Mouse (Mus musculus) retina, postnatal 1 day (tissue): ENCODE results near the gene Sfmbt2.
A peak's percentile ranks its signal among the peaks of the same experiment; 100 is the strongest.
"Not testable (repeated sequence)": the region's sequence is repeated elsewhere in the genome, so short reads cannot be mapped to it uniquely, and the experiment has no call there.

ENCODE experiments used
- DNase-seq: peaks from one replicate; pipeline ENCODE4 v3.0.0-alpha.2; 2012

Sfmbt2 gene

DNA sequence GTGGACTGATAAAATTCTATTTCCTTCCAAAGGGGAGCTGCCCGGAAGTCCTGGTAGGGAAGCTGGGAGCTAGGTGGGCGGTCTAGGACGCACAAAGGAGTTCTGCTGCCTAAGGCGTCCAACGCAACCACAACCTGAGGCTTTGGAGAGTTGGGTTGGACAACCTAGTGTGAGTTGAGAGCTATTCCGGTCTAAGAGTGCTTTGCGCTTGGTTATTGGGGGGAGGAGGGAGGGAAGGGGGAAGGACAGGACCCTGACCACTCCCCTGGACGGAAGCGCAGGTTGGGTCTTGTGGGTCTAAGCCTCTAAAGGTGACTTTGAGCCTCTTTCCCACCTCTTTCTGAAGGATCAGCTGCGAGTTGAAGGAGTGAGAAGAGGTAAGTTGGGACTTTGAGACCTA is at the start of gene Sfmbt2:
Gene Sfmbt2, plus strand, starts transcription at position 335 of the 400 bp plus-strand sequence.
- no peak for DNase-seq

DNA sequence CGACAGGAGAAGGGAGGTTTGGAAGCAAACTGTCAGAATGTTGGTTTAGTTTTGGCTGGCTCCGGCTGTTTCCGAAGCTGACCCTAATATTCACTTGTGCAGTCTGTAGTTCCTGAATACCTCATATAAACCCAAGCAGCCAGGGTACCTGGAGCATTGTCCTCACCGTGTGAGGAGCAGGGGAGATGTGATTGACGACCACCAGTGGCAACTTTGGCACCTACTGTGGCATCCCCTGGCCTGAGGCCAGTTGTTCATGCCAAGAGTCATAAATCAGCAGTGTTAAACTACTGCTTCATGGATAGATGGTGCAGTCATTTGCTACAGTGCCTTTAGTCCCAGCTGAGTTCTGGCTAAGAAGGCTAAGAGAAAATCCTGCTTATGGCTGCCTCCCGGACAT is 49.2 kb upstream of the Sfmbt2 start:
- DNase-seq, result no peak

DNA sequence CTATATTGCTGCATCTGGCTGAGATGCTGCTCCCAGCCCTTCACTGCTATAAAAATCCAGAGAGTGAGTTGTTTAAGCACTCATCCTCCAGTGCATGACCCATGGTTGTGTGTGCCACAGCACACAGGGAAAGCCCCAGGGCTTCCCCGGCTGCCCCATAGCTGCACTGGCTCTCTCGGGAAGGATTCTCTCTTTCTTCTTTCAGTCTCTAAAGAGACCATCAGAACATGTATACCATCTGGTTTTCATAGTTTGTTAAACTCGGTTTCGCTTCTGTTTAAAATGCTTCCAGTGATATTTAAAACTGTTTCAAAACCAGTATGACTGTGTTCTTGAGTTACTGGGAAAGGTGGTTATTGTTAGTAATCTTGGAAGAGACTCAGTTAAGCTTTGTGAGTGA is 47.1 kb upstream of the Sfmbt2 start:
- no peak for DNase-seq

DNA sequence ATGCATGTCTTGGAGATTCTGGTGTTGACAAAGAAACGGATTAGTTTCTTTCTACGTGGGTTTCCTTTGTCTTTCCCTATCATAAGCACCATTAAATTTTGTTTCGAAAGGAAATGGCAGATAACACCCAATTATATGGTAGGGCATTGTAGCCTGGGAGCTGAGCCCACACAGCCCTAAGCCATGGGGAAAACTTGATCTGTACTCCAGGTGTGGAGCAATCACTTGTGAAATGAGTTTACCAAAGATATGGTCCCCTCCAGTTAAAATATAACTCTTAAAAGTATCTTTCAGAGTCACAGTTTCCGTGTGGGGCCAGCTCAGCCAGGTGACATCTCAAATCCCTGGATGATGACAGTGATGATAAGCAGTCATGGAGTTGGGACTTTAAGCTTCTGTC is 45.3 kb upstream of the Sfmbt2 start:
- no peak for DNase-seq

DNA sequence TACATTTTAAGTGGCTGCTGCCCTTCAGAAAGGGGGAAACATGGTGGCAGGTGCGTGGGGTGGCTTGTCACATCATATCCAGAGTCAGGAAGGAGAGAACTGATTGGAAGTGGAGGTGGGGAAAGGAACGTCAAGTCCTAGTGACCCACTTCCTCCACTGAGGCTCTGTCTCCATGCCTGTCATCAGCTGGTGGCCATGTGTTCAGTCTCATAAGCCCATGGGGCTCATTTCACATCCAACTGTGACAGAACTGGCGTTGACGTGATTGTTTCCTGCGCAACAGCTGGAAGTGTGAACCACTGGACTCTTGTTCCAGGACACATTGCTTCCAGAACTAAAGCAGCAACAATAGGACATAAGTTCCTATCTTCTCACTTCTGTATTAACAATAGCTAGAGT is 40.1 kb upstream of the Sfmbt2 start:
- DNase-seq, result no peak

DNA sequence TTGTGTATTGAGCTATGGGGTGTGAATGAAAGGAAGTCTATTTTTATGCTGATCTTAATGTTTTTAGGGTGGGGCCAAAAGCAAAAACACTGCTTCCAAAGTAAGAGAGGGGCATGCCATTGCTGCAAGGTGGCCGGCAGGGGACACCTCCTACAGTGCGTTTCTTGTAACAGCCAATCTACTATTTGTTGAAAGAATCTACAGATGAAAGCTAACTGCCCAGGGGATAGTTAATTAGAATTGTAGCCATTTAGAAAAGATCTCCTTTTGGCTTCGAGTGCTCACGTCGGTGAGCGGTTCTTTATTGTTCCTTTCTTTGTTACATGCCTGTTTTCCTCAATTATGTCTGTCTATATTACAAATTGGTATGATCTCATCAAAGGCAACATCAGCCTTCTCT is 36.0 kb upstream of the Sfmbt2 start:
- no peak for DNase-seq

DNA sequence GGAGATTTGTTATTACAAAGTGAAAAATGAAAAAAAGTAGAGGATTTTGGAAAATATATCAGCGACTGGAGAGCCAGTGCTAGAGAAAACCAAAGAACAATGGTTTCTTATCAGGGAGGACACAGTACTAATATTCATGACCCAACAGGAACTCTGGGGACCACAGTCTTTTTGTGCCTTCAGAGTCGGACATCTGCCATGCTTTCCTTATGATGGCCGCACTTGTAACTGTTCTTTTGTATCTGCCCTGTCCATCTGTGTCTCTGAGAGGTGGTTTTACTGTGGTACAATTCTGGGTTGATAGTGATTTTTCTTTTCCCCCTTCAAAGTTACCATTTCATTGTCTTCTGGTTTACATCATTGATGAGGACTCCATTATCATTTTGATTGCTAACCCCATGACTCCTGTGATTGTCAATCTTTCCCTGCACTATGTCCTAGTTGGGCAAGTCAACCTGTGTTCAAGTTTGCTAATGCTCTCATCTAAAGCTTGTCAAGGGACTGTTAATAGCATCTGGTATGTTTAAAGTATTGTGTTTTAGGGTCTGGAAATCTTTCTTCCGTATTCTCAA is 35.2 kb upstream of the Sfmbt2 start:
- DNase-seq, result no peak

DNA sequence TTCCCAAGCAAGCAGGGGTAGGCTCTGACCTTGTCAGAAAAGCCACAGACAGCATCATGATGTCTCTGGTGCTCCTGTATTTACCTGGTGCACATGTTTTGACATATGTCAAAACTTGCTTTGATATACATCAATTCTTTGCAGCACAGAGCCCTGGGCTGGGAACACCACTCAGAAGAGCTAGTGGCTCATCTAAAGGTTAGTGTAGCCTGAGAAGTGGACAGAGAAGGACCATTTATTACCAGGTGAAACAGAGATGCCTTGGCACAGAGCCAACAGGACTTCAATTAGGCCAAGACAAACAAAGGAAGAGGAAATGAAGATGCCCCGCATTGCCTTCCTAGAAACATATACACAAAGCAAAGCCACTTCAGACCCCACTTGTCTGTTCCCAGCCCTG is 30.3 kb upstream of the Sfmbt2 start:
- DNase-seq, result peak; percentile 27

DNA sequence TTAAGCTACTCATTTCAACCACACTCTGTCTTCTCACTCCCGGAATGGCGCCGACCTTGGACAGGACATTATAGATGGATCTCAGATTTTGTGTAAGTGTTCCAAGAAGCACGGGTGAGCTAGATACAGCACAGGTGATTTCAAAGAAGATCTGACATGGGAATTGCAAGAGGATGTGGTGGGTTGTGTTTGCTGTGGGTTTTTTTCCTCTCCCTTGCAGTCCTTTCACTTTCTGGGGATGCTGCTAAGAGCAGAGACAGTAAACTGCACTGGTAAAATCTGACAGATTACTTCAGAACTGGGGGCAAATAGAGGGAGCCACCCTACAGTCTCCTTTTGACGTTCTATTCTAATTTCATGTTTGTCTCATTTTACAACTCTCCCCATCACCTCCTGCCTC is 26.8 kb upstream of the Sfmbt2 start:
- DNase-seq, result no peak

DNA sequence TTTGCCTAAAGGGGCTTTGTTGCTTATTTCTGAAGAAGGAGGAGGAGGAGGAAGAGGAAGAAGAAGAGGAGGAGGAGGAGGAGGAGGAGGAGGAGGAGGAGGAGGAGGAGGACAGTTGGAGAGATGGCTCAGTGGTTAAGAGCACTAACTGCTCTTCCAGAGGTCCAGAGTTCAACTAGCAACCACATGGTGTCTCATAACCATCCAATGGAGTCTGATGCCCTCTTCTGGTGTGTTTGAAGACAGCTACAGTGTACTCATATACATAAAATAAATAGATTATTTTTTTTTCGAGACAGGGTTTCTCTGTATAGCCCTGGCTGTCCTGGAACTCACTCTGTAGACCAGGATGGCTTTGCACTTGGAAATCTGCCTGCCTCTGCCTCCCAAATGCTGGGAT is 26.2 kb upstream of the Sfmbt2 start:
- DNase-seq, result not testable (repeated sequence)

DNA sequence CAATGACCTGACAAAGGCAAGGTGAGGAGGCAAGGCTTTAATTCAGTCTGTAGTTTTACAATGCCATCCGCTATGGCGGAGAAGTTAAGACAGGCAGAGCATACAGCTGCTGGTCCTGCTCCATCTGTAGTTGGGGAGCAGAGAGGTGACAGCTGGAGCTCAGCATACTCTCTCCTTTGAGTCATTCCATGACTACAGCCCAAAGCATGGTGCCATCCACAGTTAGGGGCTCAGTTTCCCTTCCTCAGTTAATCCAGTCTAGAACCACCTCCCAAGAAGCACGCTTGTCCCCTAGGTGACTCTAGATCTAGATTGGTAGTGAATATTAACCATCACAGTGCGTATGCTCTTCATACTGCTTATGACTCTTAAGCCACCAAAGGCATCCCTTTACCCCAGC is 23.1 kb upstream of the Sfmbt2 start:
- no peak for DNase-seq

DNA sequence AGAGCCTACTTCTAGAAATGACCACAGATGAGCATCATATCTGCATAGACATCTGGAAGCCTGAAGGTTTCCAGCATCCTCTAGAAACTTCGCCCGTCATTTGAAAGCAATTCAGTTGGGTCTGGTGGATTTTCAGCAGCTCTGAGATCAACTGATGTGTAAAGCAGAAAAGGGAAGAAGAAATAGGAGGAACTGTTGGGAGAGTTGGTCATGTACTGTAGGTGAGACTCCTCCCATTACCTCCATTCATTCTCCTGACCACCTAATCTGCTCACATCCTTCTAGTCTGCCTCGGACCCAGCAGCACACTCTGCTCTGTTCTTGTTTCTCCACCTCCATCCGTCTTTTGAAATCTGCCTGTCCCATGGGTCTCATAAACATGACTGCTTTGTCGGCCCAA is 22.3 kb upstream of the Sfmbt2 start:
- DNase-seq, result no peak

DNA sequence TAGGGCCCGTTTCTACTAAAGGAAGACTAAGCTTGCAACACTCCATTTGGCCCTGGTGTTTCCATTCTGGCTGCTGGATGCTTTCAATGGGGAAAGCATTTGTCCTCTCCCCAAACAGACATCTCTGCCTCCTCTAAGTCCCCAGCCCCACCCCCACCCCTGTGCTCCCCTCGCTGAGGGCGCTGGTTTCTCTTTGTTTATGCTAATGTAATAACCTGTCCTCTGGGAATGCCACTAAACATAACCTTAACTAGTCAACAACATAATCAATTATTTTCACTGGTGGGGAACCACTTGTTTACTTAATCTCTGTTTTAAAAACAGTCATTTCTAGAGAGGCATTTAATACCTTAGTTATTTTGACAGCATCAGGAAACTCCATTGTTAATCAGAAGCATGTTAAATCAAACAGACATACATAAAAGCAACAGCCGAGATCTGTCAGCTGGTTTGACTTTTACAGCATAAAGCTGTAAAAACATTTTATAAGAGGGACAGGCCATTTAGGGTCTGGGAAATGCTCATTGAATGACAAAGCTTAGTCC is 20.0 kb upstream of the Sfmbt2 start:
- DNase-seq, result no peak

DNA sequence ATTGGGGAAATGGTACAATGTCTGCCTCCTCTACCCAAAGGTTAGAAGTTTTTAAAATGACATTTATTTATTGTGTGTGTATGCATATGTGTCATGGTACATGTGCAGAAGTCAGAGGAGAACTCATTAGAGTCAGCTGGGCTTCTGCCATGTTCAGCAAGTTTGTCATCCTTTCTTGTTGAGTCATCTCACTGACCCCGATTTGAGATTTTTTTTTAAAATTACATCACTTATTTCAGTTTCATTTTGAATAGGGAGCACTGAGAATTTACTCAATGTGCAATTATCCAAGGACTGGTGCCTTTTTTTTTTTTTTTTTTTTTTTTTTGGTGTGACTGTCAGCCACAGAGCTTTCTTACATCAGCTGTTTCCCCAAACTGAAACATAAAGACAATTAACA is 19.2 kb upstream of the Sfmbt2 start:
- DNase-seq, result no peak

DNA sequence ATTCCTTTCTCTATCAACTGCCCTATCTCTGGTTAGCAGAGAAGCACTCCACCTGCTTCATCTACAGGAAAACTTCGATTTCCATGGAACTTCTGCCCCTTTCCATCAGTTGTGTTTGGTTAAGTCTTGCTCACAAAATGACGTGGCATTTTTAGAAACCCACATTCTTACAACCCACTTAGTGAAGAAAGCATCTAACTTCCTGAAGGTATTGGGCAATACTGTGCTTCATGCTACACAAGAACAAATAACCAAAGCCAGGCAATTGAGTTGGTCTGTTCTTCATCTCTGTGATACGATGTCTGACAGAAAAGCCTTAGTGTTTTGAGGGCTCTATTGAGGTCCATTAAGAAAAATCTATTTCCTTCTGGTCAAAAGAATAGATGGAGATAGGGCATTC is 17.4 kb upstream of the Sfmbt2 start:
- no peak for DNase-seq

DNA sequence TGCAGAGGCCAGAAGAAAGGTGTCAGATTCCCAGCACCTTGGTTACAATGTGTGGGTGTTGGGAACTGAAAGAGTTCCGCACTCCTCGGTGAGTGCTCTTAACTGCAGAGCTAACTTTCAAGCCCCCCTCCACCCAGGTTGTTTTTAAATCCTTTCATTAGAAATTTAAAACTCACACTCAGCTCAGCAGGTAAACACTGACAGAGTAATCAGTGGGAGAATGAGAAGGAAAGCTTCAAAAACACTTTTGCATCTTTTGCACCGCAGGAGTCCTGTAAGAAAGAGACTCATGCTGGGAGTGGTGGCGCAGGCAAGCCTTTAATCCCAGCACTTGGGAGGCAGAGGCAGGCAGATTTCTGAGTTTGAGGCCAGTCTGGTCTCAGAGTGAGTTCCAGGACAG is 16.4 kb upstream of the Sfmbt2 start:
- no peak for DNase-seq

DNA sequence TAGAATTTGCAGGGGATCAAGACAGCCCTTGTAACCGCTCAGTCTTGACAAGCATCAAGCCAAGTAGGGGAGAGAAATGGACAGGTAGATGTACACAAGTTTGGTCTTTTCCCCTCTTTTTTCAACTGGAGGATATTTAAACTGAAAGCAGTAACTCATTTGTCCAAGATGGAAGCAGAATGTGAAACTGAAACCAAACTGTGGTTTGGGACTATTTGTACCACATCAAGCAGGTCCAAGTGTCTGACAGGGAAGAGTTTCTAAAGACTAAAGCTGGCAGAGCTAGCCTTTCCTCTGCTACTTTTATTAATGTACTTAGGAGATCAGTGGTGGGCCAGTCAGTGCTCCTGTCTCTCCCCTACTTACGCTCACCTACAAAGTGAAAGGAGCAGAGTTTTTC is 10.4 kb upstream of the Sfmbt2 start:
- no peak for DNase-seq

DNA sequence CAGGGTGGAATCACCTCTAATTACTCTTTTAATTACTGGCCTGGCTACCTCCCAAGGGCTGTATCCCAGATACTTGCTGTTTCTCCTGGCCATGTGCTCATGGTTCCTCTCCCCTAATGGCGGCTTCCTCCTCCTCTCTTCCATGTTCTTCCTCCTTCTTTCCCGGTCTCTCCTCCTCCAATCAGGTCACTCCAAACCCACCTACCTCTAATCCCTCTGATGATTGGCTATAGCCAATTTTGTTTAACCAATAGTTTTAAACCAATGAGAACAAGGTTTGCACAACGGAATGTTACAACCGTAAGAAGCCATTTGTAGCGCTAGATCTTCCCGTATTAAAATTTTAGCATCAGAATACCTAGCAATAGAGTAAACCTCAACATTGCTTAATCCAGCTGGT is 5.2 kb upstream of the Sfmbt2 start:
- DNase-seq, result no peak

DNA sequence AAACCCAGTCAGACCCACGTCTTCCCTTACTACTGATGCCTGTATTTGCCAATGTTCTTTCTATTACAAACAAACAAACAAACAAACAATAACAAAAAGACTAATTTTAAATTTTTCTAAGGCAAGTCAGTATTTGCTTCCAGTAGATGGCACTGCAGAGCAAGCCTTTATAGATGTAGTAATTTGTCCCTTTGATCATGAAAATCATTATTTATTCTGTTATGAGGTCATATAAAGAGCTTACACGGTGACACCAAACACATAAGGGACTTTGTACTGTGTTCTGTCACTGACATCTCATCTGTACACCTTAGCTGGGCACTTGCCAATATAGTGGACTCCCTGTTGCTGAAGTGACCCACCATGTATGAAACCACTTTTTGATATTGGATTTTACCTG is 4.0 kb upstream of the Sfmbt2 start:
- DNase-seq, result peak; percentile 32

DNA sequence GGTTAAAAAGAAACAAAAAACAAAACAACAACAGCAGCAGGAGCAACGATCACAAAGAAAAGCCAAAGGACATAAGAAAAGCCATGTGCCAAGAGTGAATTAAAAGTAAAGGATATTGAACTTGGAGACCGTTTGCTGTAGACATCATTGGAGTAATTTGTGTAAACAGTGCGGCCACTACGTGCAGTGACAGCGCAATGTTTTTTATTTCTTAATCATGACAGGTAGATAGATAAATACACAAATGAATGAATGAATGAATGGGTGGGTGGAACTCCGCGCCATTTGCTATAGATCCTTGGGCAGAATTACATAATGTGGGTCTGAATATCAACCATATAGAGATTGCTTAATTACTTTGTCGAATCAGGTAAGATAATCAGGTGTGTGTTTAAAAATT is 634 bp upstream of the Sfmbt2 start:
- DNase-seq, result no peak

DNA sequence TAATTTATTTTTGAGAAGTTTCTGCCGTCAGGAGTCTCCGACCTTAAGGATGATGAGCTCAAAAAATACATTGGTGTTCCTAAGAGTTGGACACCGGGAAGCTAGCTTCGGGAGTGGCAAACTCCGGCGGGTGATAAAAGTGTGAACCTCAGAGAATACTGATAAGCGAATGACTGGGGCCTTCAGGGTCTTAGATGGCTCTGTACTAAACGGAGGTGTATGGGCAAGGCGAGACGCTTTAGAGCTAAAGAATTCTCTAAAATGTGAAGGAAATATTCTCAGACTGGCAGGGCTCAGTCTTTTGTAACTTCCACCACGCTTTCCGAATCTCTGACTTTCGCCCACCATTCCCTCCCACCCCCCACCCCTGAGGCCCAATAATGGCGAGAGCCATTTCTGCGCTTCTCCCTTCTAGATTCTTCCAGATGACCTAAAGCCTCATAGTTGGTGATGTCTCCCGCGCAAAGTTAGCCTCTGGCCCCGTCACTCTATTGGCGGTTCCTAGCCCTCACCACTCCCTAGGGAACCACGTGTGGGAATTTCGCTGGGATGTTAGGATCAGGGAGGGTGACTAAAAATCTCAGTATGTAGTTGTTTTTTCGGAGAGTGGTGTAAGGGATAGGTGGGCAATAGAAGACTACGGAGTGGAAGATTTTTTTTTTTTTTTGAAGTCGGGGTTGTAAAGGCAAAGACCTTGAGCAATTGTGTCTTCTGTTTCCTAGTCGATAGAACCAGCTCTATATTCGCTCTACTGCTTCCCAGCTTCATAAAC is 563 bp downstream of the Sfmbt2 start:
- peak; percentile 38 for DNase-seq

DNA sequence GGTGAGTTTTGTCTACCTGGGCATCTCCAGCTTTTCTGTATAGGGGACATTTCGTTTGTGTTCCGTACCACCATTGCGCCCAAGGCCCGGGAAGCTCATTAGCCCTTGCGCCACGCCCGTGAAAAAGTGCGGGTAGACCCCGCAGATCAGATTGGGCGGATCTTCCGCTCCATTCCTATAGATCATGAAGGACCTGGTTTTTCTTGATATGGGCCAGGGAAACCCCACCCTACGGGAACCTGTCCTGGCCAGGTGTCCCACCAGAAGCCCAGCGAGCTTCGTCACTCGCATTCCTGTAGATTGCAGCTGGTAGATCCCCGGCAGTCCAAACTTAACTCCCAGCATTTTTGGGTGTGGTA is 1.1 kb downstream of the Sfmbt2 start:
- no peak for DNase-seq

DNA sequence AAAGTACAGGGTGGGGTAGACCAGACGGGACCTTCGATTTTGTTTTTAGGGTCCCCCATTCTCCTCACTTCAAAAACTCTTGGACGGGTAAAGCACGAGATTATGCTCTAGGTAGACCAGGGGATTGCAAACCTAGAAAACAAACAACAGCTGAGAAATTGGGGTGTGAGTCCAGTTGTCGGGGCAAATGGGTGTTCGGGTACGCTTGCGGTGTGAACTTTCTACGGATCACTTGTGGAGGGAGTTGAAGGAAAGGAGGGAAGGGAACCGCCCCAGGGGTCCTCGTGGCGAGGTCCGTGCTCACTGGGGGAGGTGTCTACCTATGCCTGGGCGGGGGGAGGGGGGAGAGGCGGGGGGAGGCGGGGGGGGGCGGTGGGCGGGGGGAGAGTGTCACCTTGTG is 1.6 kb downstream of the Sfmbt2 start:
- no peak for DNase-seq

DNA sequence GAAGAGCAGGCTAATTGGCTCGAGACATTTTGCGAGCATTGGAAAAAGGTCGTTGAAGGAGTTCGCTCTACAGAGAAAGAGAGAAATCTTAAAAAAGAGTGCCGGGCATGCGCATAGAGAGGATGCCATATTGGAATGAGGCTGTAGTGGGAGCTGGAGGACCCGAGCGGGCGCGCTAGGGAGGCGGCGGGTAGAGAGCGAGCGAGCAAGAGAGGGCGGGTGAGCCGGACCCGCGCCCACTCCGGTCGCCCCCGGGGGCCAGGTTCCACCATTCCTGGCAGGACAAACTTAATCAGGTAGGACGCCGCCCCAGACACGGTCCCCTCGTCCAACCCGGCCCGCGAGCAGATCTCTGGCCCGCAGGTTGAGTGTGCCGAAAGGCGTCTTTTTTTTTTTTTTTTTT is 2.0 kb downstream of the Sfmbt2 start:
- peak; percentile 87 for DNase-seq
